Mouse (Mus musculus): ENCODE measurements around the gene Eps8l2. TPM values are rescaled to one million over a fixed set of nuclear protein-coding genes. Genes with fewer than 3 reads are reported as not detected.

The Eps8l2 gene
- polyA plus RNA-seq, 1 experiment, result 0.44 TPM

- Histone ChIP-seq H3K79me2 (ENCODE audit: control insufficient read depth, insufficient read depth) (no peaks in the 10 kb centered on the region), H3K27me3 (ENCODE audit: control insufficient read depth, insufficient read depth, insufficient read length) (no peaks in the 10 kb centered on the region), H3K36me3 (ENCODE audit: control insufficient read depth, insufficient read depth) (no peaks in the 10 kb centered on the region), H3K4me2 (ENCODE audit: low read depth) (no peak overlapping the region), H3ac (ENCODE audit: control insufficient read depth, insufficient read length) (no peak overlapping the region), H3K4me3 (no peak overlapping the region)
- TF ChIP-seq SRF (IDR thresholded peaks at IDR 0.05; ENCODE audit: control insufficient read depth, insufficient read length, low read depth) (no peak), MAX (IDR thresholded peaks at IDR 0.05; ENCODE audit: low read depth) (no peak), MYOG (IDR thresholded peaks at IDR 0.05; ENCODE audit: control insufficient read depth in 1 of 3, insufficient read depth in 1 of 3, insufficient read length in 2 of 3, low read depth in 2 of 3) (no peak), CEBPB (IDR thresholded peaks at IDR 0.05; ENCODE audit: insufficient read depth, poor library complexity, severe bottlenecking) (no peak), POLR2A (IDR thresholded peaks at IDR 0.05; ENCODE audit: insufficient read length, low read depth) (no peak), REST (IDR thresholded peaks at IDR 0.05; ENCODE audit: insufficient read depth, insufficient read length) (no peak), USF1 (IDR thresholded peaks at IDR 0.05; ENCODE audit: low read depth) (no peak), TCF12 (IDR thresholded peaks at IDR 0.05; ENCODE audit: insufficient read depth, poor library complexity, severe bottlenecking) (no peak), POLR2AphosphoS2 (IDR thresholded peaks at IDR 0.05; ENCODE audit: insufficient read length, low read depth) (no peak), MYOD1 (IDR thresholded peaks at IDR 0.05; ENCODE audit: control insufficient read depth in 1 of 3, insufficient read length in 2 of 3, low read depth in 2 of 3) (no peak), TCF3 (IDR thresholded peaks at IDR 0.05; ENCODE audit: insufficient read length, low read depth) (no peak), E2F4 (IDR thresholded peaks at IDR 0.05; ENCODE audit: insufficient read depth) (no peak)
Measured at GRCm38 (mm10) chr7:141343230-141343629, 4.5 kb downstream of the Eps8l2 start.

GRCm38 (mm10) chr7:141343696-141344095 is 5.0 kb downstream of the Eps8l2 start:
- Histone ChIP-seq H3K4me2 (ENCODE audit: low read depth) (no peak overlapping the region), H3K4me3 (no peak overlapping the region), H3K79me2 (ENCODE audit: control insufficient read depth, insufficient read depth) (no peaks in the 10 kb centered on the region), H3ac (ENCODE audit: control insufficient read depth, insufficient read length) (no peak overlapping the region), H3K36me3 (ENCODE audit: control insufficient read depth, insufficient read depth) (no peaks in the 10 kb centered on the region), H3K27me3 (ENCODE audit: control insufficient read depth, insufficient read depth, insufficient read length) (no peaks in the 10 kb centered on the region)
- TF ChIP-seq CEBPB (IDR thresholded peaks at IDR 0.05; ENCODE audit: insufficient read depth, poor library complexity, severe bottlenecking) (no peak), MYOD1 (IDR thresholded peaks at IDR 0.05; ENCODE audit: control insufficient read depth in 1 of 3, insufficient read length in 2 of 3, low read depth in 2 of 3) (no peak), TCF12 (IDR thresholded peaks at IDR 0.05; ENCODE audit: insufficient read depth, poor library complexity, severe bottlenecking) (no peak), REST (IDR thresholded peaks at IDR 0.05; ENCODE audit: insufficient read depth, insufficient read length) (no peak), MYOG (IDR thresholded peaks at IDR 0.05; ENCODE audit: control insufficient read depth in 1 of 3, insufficient read depth in 1 of 3, insufficient read length in 2 of 3, low read depth in 2 of 3) (no peak), USF1 (IDR thresholded peaks at IDR 0.05; ENCODE audit: low read depth) (no peak), TCF3 (IDR thresholded peaks at IDR 0.05; ENCODE audit: insufficient read length, low read depth) (no peak), SRF (IDR thresholded peaks at IDR 0.05; ENCODE audit: control insufficient read depth, insufficient read length, low read depth) (no peak), POLR2AphosphoS2 (IDR thresholded peaks at IDR 0.05; ENCODE audit: insufficient read length, low read depth) (no peak), MAX (IDR thresholded peaks at IDR 0.05; ENCODE audit: low read depth) (no peak), E2F4 (IDR thresholded peaks at IDR 0.05; ENCODE audit: insufficient read depth) (no peak), POLR2A (IDR thresholded peaks at IDR 0.05; ENCODE audit: insufficient read length, low read depth) (no peak)

- TF ChIP-seq MYOG (IDR thresholded peaks at IDR 0.05; ENCODE audit: control insufficient read depth in 1 of 3, insufficient read depth in 1 of 3, insufficient read length in 2 of 3, low read depth in 2 of 3) (no peak), E2F4 (IDR thresholded peaks at IDR 0.05; ENCODE audit: insufficient read depth) (no peak), MAX (IDR thresholded peaks at IDR 0.05; ENCODE audit: low read depth) (no peak), POLR2A (IDR thresholded peaks at IDR 0.05; ENCODE audit: insufficient read length, low read depth) (no peak), POLR2AphosphoS2 (IDR thresholded peaks at IDR 0.05; ENCODE audit: insufficient read length, low read depth) (no peak), TCF12 (IDR thresholded peaks at IDR 0.05; ENCODE audit: insufficient read depth, poor library complexity, severe bottlenecking) (no peak), TCF3 (IDR thresholded peaks at IDR 0.05; ENCODE audit: insufficient read length, low read depth) (no peak), USF1 (IDR thresholded peaks at IDR 0.05; ENCODE audit: low read depth) (no peak), SRF (IDR thresholded peaks at IDR 0.05; ENCODE audit: control insufficient read depth, insufficient read length, low read depth) (no peak), CEBPB (IDR thresholded peaks at IDR 0.05; ENCODE audit: insufficient read depth, poor library complexity, severe bottlenecking) (no peak), MYOD1 (IDR thresholded peaks at IDR 0.05; ENCODE audit: control insufficient read depth in 1 of 3, insufficient read length in 2 of 3, low read depth in 2 of 3) (no peak), REST (IDR thresholded peaks at IDR 0.05; ENCODE audit: insufficient read depth, insufficient read length) (no peak)
- Histone ChIP-seq H3ac (ENCODE audit: control insufficient read depth, insufficient read length) (no peak overlapping the region), H3K4me3 (no peak overlapping the region)
Measured at GRCm38 (mm10) chr7:141344787-141345186, 6.1 kb downstream of the Eps8l2 start.

GRCm38 (mm10) chr7:141351061-141351460 is 12.4 kb downstream of the Eps8l2 start:
- Histone ChIP-seq H3K27me3 (ENCODE audit: control insufficient read depth, insufficient read depth, insufficient read length) (no peaks in the 10 kb centered on the region), H3K36me3 (ENCODE audit: control insufficient read depth, insufficient read depth) (no peaks in the 10 kb centered on the region), H3ac (ENCODE audit: control insufficient read depth, insufficient read length) (no peak overlapping the region), H3K4me2 (ENCODE audit: low read depth) (no peak overlapping the region), H3K4me3 (no peak overlapping the region), H3K79me2 (ENCODE audit: control insufficient read depth, insufficient read depth) (no peaks in the 10 kb centered on the region)
- TF ChIP-seq MAX (IDR thresholded peaks at IDR 0.05; ENCODE audit: low read depth), result no peak

More at GRCm38 (mm10) chr7:141344787-141345186, 6.1 kb downstream of the Eps8l2 start:
- Histone ChIP-seq H3K27me3 (ENCODE audit: control insufficient read depth, insufficient read depth, insufficient read length) (no peaks in the 10 kb centered on the region), H3K4me2 (ENCODE audit: low read depth) (no peak overlapping the region), H3K36me3 (ENCODE audit: control insufficient read depth, insufficient read depth) (no peaks in the 10 kb centered on the region), H3K79me2 (ENCODE audit: control insufficient read depth, insufficient read depth) (no peaks in the 10 kb centered on the region)

DNA sequence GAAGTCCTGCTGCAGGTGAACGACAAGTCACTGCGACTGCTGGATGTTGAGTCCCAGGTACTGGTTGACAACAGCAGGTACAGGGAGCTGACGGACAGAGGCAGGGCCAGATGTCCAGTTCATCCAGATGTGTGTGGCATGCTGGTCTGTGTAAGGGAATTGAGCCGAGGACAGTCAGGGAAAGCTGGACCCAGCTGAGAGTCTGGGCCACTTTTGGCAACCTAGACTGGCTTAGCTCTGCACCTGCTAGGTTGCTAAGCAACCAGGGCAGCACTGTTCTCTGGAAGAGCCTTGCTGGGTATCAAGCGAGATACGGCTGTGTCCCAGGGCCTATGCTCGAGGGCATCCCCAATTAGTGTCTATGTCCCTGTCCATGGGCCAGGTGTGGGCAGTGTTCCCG is 16.4 kb downstream of the Eps8l2 start:
- peaks cover 6% of the 10 kb centered on the region for H3K27me3 ChIP-seq (ENCODE audit: control insufficient read depth, insufficient read depth, insufficient read length)
- no peaks in the 10 kb centered on the region for H3K36me3 ChIP-seq (ENCODE audit: control insufficient read depth, insufficient read depth)
- H3K4me3 ChIP-seq, result no peak overlapping the region
- H3K4me2 ChIP-seq (ENCODE audit: low read depth), result no peak overlapping the region
- H3K79me2 ChIP-seq (ENCODE audit: control insufficient read depth, insufficient read depth), result no peaks in the 10 kb centered on the region
- H3ac ChIP-seq (ENCODE audit: control insufficient read depth, insufficient read length), result no peak overlapping the region
- TF ChIP-seq POLR2AphosphoS2 (IDR thresholded peaks at IDR 0.05; ENCODE audit: insufficient read length, low read depth) (no peak), POLR2A (IDR thresholded peaks at IDR 0.05; ENCODE audit: insufficient read length, low read depth) (no peak), MYOG (IDR thresholded peaks at IDR 0.05; ENCODE audit: control insufficient read depth in 1 of 3, insufficient read depth in 1 of 3, insufficient read length in 2 of 3, low read depth in 2 of 3) (no peak), MAX (IDR thresholded peaks at IDR 0.05; ENCODE audit: low read depth) (no peak), CEBPB (IDR thresholded peaks at IDR 0.05; ENCODE audit: insufficient read depth, poor library complexity, severe bottlenecking) (no peak), USF1 (IDR thresholded peaks at IDR 0.05; ENCODE audit: low read depth) (no peak), E2F4 (IDR thresholded peaks at IDR 0.05; ENCODE audit: insufficient read depth) (no peak), TCF3 (IDR thresholded peaks at IDR 0.05; ENCODE audit: insufficient read length, low read depth) (no peak), SRF (IDR thresholded peaks at IDR 0.05; ENCODE audit: control insufficient read depth, insufficient read length, low read depth) (no peak), MYOD1 (IDR thresholded peaks at IDR 0.05; ENCODE audit: control insufficient read depth in 1 of 3, insufficient read length in 2 of 3, low read depth in 2 of 3) (no peak), TCF12 (IDR thresholded peaks at IDR 0.05; ENCODE audit: insufficient read depth, poor library complexity, severe bottlenecking) (no peak), REST (IDR thresholded peaks at IDR 0.05; ENCODE audit: insufficient read depth, insufficient read length) (no peak)
